Mouse (Mus musculus) hindbrain, embryonic 15.5 days (tissue): ENCODE measurements at regions not wholly inside any gene's neighbourhood (a gene's known extent, or its start where the extent isn't known, plus 50 kb on each side); places are given as distances from the start of the nearest gene placed in this dataset.

Experiments
- ATAC-seq: fragments of 200-750 bp; cut with Nextera tagmentation; 2 replicates; pipeline ENCODE4 v1.8.0; 2017; ENCODE audit warnings: low read depth, moderate number of reproducible peaks, moderate TSS enrichment; ENCODE audit not compliant: low FRiP score
- H3K27ac ChIP-seq: fragments of 300-500 bp; sonication (generic); replicated peaks from 2 replicates; pipeline ENCODE4 v1.5.1; 2015; ENCODE audit warnings: mild to moderate bottlenecking, inconsistent platforms
- H3K27me3 ChIP-seq: fragments of 300-500 bp; sonication (generic); 2 replicates; pipeline ENCODE4 v1.6.1; 2015; ENCODE audit warnings: control low read depth, inconsistent platforms
- H3K36me3 ChIP-seq: fragments of 300-500 bp; sonication (generic); 2 replicates; pipeline ENCODE4 v1.6.1; 2015; ENCODE audit warnings: control low read depth, inconsistent platforms
- H3K4me1 ChIP-seq: fragments of 300-500 bp; sonication (generic); replicated peaks from 2 replicates; pipeline ENCODE4 v1.6.1; 2015; ENCODE audit warnings: control low read depth, inconsistent platforms
- H3K4me2 ChIP-seq: fragments of 300-500 bp; sonication (generic); 2 replicates; pipeline ENCODE4 v1.6.1; 2015; ENCODE audit warnings: moderate library complexity, mild to moderate bottlenecking, inconsistent platforms
- H3K4me3 ChIP-seq: fragments of 300-500 bp; sonication (generic); 2 replicates; pipeline ENCODE4 v1.5.1; 2015; ENCODE audit warnings: mild to moderate bottlenecking, inconsistent platforms
- H3K9ac ChIP-seq: fragments of 300-500 bp; sonication (generic); 2 replicates; pipeline ENCODE4 v1.6.1; 2015; ENCODE audit warnings: inconsistent platforms
- H3K9me3 ChIP-seq: fragments of 300-500 bp; sonication (generic); 2 replicates; pipeline ENCODE4 v1.6.1; 2016; ENCODE audit warnings: control low read depth, inconsistent platforms
- WGBS: fragments of 180-500 bp; shearing (Covaris S2); methylation state at CpG from one replicate; pipeline ENCODE4 v1.1.7; 2015; 5-methylcytosine and 5-hydroxymethylcytosine counted together

DNA sequence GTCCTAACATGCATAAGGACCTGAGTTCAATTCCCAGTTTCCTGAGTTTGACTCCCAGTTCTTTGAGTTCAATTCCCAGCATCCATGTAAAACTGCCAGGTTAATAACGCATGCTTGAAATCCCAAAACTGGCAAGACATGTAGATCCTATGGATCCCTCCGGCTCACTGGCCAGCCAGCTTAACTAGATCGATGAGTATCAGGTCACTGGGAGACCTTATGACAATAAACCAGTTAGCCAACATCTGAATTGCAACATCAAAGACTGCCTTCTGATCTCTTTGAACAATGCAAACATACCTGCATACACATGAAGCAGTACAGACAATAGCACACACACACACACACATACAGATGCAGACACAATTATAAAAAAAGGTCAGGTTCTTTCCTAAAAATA, 762.0 kb upstream of the Cited2 start:
- ATAC-seq, result no peak
- Histone ChIP-seq H3K9ac (no peak overlapping the region), H3K36me3 (no peaks in the 10 kb centered on the region), H3K9me3 (no peaks in the 10 kb centered on the region), H3K27ac (no peak overlapping the region), H3K27me3 (no peaks in the 10 kb centered on the region), H3K4me2 (no peak overlapping the region), H3K4me3 (no peak overlapping the region), H3K4me1 (no peaks in the 10 kb centered on the region)
- WGBS, result 89% methylated on average over 3 of the region's 3 CpGs

DNA sequence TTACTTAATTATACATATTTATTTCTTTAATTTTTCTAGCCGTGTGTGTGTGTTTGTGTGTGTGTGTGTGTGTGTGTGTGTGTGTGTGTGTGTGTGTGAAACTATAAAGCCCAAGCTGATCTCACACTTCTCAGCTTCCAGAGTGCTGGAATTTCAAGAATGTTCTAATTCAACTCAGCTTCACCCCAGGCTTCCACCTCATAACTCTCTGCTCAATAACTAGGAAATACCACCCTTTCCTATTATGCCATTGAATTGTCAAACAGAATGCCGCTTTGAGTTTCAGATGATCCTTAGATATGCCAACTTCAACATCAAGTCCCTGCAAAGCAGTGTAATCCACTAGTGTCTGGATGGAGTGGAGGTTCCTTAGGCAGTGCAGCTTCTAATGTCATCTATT, 760.6 kb upstream of the Cited2 start:
- Histone ChIP-seq H3K4me3 (no peak overlapping the region), H3K9ac (no peak overlapping the region), H3K36me3 (no peaks in the 10 kb centered on the region), H3K9me3 (no peaks in the 10 kb centered on the region), H3K27me3 (no peaks in the 10 kb centered on the region), H3K4me2 (no peak overlapping the region), H3K4me1 (no peaks in the 10 kb centered on the region), H3K27ac (no peak overlapping the region)
- ATAC-seq, result no peak
- WGBS, result 81% methylated on average over 2 of the region's 2 CpGs

DNA sequence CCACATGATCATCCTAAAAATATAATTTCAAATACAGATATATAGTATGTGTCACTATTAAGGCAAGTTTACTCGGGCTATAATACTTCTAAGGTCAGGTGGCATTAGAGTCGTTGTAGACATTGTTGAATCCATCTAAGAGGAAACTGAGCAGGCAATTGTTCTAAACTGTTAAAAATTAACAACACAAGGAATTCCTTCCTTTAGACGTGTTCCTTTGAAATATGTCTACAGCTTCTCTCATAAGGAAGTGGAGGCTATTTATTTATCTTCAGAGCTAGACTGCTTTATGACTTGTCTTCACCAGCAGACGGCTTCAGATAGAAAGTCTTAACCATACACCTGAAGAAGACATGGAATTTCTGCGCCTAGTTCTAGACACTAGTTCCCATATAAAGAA, 744.2 kb upstream of the Cited2 start:
- H3K4me1 ChIP-seq, result no peaks in the 10 kb centered on the region
- ATAC-seq, result no peak
- no peak overlapping the region for H3K4me2 ChIP-seq
- H3K27ac ChIP-seq, result no peak overlapping the region
- 86% methylated on average over 5 of the region's 5 CpGs for WGBS
- no peaks in the 10 kb centered on the region for H3K36me3 ChIP-seq
- no peak overlapping the region for H3K9ac ChIP-seq
- H3K4me3 ChIP-seq, result no peak overlapping the region
- H3K27me3 ChIP-seq, result no peaks in the 10 kb centered on the region
- no peaks in the 10 kb centered on the region for H3K9me3 ChIP-seq

DNA sequence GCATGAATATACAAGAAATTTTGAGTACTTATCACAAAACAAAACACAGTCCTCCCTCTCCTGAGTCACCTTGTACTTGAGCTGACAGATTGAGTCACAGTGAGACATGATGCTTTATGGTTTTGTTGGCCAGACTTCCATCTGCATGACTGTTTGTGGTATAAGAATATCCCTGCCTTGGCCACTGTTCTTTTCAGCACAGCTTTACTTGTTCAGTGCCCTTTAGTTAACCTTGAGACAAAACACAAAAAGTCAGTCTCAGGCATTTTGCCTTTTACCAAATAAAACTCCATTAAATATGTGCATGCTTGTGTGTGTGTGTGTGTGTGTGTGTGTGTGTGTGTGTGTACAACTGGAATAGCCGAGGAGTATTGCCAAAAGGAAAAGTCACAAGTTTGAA, 732.8 kb upstream of the Cited2 start:
- Histone ChIP-seq H3K4me2 (no peak overlapping the region), H3K9ac (no peak overlapping the region), H3K36me3 (no peaks in the 10 kb centered on the region), H3K4me3 (no peak overlapping the region), H3K4me1 (no peaks in the 10 kb centered on the region; the same call in 1 of the 2 replicates), H3K9me3 (no peaks in the 10 kb centered on the region), H3K27me3 (no peaks in the 10 kb centered on the region), H3K27ac (no peak overlapping the region)
- no peak for ATAC-seq
- WGBS, result 58% methylated on average over 1 of the region's 1 CpGs

DNA sequence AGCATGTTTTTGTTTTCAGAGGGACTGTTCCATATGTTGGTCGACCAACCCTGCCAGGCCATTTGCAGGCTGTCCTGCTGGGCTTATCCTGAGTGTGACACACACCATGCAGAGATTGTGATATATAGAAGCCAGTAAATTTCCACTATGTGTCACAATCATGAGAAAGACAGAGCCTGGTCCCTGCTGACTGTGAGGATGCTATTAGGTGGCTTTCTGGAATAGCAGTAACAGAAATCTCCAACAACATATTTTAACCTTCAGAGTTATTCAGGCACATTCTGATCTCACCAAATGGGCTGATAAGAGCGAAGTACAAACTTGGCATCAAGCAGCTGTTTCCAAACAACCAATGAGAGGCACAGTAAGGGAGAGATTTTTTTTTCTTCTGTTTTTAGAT, 729.2 kb upstream of the Cited2 start:
- Histone ChIP-seq H3K27me3 (no peaks in the 10 kb centered on the region), H3K4me2 (no peak overlapping the region), H3K36me3 (no peaks in the 10 kb centered on the region), H3K4me1 (no peaks in the 10 kb centered on the region; the same call in 1 of the 2 replicates), H3K9me3 (no peaks in the 10 kb centered on the region), H3K9ac (no peak overlapping the region), H3K4me3 (no peak overlapping the region), H3K27ac (no peak overlapping the region)
- ATAC-seq, result no peak
- WGBS, result 60% methylated on average over 2 of the region's 2 CpGs

DNA sequence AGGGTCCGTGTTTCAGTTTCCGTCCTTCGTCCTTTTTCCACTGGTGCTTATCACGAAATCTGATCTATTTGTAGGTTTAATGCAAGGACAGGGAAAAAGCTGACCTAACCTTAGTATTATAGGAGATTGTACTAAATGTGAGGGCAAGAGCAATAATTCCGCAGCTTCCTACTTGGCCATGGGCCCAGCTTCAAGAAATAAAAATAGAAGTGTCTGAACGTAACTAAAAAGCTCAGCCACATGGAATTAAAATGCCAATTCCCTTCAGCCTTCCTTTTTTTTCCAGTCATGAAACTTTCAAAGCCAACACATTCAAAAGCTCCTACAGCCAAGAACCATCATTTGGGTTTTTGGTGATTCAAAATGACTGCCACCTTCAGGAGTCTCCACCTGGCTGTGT, 728.5 kb upstream of the Cited2 start:
- no peaks in the 10 kb centered on the region for H3K27me3 ChIP-seq
- no peak overlapping the region for H3K4me3 ChIP-seq
- no peaks in the 10 kb centered on the region; the same call in 1 of the 2 replicates for H3K4me1 ChIP-seq
- H3K9ac ChIP-seq, result no peak overlapping the region
- H3K27ac ChIP-seq, result no peak overlapping the region
- H3K4me2 ChIP-seq, result no peak overlapping the region
- WGBS, result 70% methylated on average over 6 of the region's 6 CpGs
- ATAC-seq, result no peak
- no peaks in the 10 kb centered on the region for H3K36me3 ChIP-seq
- no peaks in the 10 kb centered on the region for H3K9me3 ChIP-seq

DNA sequence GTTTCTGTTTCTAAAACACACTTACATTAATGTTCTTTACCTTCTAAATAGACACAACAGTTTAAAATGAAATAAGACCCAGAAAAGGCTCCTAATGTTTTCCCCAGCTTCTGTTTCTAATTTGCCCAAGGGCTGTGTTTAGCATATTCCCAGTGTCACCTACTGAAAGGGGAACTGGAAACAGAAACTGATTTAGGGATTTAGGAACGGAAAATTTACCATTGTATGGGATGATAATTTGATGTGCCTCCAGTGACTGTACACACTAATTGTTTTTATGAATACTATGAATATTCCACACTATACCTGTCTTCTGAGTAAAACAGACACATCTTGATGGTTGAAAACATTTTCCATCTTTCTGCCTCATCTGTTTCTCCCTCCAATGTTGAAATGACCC, 728.0 kb upstream of the Cited2 start:
- 64% methylated on average over 1 of the region's 1 CpGs for WGBS
- Histone ChIP-seq H3K36me3 (no peaks in the 10 kb centered on the region), H3K4me2 (no peak overlapping the region), H3K27ac (no peak overlapping the region), H3K9ac (no peak overlapping the region), H3K9me3 (no peaks in the 10 kb centered on the region), H3K4me3 (no peak overlapping the region), H3K4me1 (no peaks in the 10 kb centered on the region; the same call in 1 of the 2 replicates), H3K27me3 (no peaks in the 10 kb centered on the region)
- ATAC-seq, result no peak

DNA sequence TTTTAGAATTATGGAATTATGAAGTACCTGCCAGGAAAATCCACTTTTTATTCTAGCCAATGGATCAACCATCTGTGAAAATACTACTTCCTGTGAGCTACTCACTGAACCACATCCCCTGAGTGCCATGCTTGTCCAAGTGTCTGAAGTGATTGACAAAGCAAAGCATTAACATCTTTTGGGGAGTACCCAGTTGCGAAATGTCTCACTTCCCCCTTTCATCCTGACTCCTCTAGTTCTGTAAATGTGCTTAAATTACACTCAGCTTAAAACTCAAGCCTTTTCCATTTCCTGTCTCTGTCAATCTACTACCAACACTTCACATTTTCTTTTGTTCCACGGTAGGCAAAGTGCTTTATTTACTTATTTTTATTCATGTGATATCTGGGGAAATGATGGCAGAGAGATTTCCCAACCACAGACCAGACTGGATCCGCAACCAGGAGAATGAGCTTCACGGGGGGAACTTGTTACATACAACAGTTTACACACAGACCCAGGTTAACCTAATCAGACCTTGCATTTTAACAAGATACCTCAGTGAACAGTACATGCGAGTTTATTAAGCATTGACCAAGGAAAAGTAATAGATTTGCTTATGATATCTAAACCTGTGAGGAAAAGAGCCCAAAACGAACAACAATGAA, 726.1 kb upstream of the Cited2 start:
- Histone ChIP-seq H3K4me1 (no peaks in the 10 kb centered on the region; the same call in 1 of the 2 replicates), H3K4me2 (no peak overlapping the region), H3K36me3 (no peaks in the 10 kb centered on the region), H3K27ac (no peak overlapping the region), H3K4me3 (no peak overlapping the region), H3K27me3 (no peaks in the 10 kb centered on the region), H3K9ac (no peak overlapping the region), H3K9me3 (no peaks in the 10 kb centered on the region)
- ATAC-seq, result no peak
- 87% methylated on average over 6 of the region's 6 CpGs for WGBS

DNA sequence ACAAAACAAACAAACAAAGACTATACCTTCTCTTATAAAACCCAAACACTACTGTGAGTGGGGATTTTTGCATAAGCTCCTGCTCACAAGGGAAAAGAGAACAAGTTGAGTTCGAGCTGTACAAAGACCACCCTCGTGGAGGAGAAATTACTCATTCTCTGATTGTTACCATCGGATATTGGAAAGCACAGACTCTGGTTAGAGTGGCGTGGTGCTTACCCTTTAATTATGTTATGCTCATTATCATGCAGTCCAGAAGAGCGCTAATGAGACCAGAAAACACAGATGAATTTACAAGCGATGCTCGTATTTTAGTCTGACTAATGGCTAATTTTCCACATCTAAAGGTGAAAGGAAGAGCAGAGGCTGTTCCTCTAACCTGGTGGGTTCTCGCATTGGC, 721.7 kb upstream of the Cited2 start:
- H3K9me3 ChIP-seq, result no peaks in the 10 kb centered on the region
- H3K4me2 ChIP-seq, result no peak overlapping the region
- no peak overlapping the region for H3K4me3 ChIP-seq
- no peaks in the 10 kb centered on the region for H3K36me3 ChIP-seq
- 39% methylated on average over 8 of the region's 8 CpGs for WGBS
- ATAC-seq, result no peak
- no peaks in the 10 kb centered on the region for H3K4me1 ChIP-seq
- no peaks in the 10 kb centered on the region for H3K27me3 ChIP-seq
- H3K27ac ChIP-seq, result no peak overlapping the region
- no peak overlapping the region for H3K9ac ChIP-seq

DNA sequence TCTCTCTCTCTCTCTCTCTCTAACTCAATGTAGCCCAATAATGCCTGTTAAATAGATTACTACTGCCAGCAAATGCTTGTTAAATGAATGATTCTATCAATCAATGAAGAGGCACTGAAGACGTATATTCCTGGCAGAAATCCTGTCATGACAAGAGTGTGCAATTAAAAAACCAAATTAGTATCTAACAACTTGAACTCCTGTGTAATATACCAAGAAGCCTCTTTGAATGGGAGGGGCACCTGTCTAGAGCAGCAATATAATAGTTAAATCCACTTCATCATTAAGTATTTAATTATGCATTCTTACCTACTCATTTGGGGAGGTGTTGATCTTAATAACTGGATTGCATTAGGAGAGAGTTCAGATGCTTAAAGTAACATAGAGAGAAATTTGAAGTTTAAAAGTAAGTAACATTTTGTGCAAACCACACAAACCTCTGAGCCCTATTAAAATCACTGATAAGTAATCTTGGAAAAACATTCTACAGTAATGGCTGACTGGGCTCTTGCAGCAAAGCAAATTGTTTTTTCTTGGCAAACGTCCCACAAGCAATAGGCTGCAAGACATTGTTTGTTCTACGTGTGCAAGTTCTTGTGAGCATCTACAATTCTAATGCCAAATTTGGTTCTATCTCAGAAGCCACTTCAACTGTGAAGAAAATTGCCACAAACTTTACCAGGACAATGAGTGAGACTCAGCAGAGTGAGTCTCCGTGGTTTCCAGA, 719.7 kb upstream of the Cited2 start:
- Histone ChIP-seq H3K4me1 (no peaks in the 10 kb centered on the region), H3K9me3 (no peaks in the 10 kb centered on the region), H3K4me2 (no peak overlapping the region), H3K9ac (no peak overlapping the region), H3K4me3 (no peak overlapping the region), H3K36me3 (no peaks in the 10 kb centered on the region), H3K27ac (no peak overlapping the region), H3K27me3 (no peaks in the 10 kb centered on the region)
- no peak for ATAC-seq
- WGBS, result 45% methylated on average over 4 of the region's 4 CpGs

DNA sequence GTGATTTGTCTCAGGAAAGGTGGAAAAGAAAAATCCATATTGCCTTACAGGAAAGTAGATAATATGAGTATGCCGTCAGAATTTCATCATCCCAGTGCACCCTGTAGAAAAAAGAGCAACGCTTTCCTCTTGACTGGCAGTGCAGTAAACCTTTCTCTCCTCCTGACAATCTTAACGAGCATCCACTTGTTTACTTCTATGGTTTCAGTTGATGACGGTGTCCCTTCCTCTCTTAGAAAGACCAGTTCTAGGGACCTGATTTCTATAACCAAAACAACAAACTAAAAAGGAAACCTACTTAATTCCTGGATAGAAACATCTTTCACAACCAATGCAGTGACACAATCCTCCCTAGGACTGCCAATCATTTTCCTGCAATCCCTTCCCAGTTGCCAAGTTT, 714.3 kb upstream of the Cited2 start:
- no peak for ATAC-seq
- 85% methylated on average over 4 of the region's 4 CpGs for WGBS

DNA sequence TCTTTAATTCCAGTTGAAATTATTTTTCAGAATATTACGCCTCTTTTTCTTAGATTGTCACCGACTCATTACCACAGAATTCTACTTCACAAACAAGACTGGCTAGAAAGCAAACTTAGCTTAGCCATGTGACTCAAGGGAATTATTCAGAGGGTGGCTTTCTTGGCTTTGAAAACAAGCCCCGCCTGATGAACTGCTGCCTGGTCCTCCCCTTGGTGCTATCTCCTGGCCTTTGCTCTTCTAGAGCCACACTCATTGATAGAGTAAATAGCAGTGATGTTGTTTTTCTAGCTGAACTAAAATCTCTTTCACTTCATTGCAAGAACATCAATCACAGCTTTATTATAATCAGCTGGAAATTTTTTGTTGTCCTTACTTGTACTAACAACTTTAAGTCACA, 713.0 kb upstream of the Cited2 start:
- Histone ChIP-seq H3K36me3 (no peaks in the 10 kb centered on the region), H3K4me3 (no peak overlapping the region), H3K27ac (no peak overlapping the region), H3K9me3 (no peaks in the 10 kb centered on the region), H3K4me2 (no peak overlapping the region), H3K9ac (no peak overlapping the region), H3K4me1 (no peaks in the 10 kb centered on the region), H3K27me3 (no peaks in the 10 kb centered on the region)
- 87% methylated on average over 3 of the region's 3 CpGs for WGBS
- no peak for ATAC-seq

More for the DNA sequence above, 714.3 kb upstream of the Cited2 start:
- H3K4me3 ChIP-seq, result no peak overlapping the region
- no peaks in the 10 kb centered on the region for H3K27me3 ChIP-seq
- no peak overlapping the region for H3K27ac ChIP-seq
- no peaks in the 10 kb centered on the region for H3K36me3 ChIP-seq
- H3K4me1 ChIP-seq, result no peaks in the 10 kb centered on the region
- no peak overlapping the region for H3K4me2 ChIP-seq
- no peaks in the 10 kb centered on the region for H3K9me3 ChIP-seq
- no peak overlapping the region for H3K9ac ChIP-seq

DNA sequence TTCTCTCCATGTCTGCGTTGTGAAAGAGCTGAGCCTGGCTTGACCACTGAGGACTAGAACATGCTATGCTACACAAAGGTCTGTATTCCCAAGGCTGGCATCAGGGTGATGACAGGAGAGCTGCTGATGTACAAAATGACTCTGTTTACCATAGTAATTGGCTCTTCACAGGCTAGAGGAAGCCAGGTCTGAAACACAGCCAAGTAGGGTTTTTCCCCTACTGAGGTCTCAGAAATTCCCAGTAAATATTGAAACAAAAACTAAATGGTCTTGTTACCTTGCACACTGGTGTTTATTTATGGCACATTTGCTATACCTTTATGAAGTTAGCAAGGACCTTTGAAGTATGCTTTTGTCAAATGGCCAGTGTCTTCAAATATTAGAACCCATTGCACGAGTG, 711.1 kb upstream of the Cited2 start:
- Histone ChIP-seq H3K4me2 (no peak overlapping the region), H3K4me3 (no peak overlapping the region), H3K27me3 (no peaks in the 10 kb centered on the region), H3K9ac (no peak overlapping the region), H3K4me1 (no peaks in the 10 kb centered on the region), H3K27ac (no peak overlapping the region), H3K9me3 (no peaks in the 10 kb centered on the region), H3K36me3 (no peaks in the 10 kb centered on the region)
- 84% methylated on average over 2 of the region's 2 CpGs for WGBS
- no peak for ATAC-seq
